Mouse (Mus musculus) olfactory bulb, adult 2 months (tissue): ENCODE data around the gene Nars2.

Source experiments
- CTCF ChIP-seq: fragments of 200-500 bp; IDR thresholded peaks from 2 replicates; pipeline ENCODE4 v1.5.1; 2012; ENCODE audit warnings: low read depth, mild to moderate bottlenecking, low read length, moderate library complexity; ENCODE audit not compliant: insufficient read depth
- POLR2A ChIP-seq: fragments of 200-500 bp; IDR thresholded peaks from 2 replicates; pipeline ENCODE4 v1.6.1; 2012; ENCODE audit warnings: mild to moderate bottlenecking, low read depth, low read length, moderate library complexity; ENCODE audit not compliant: insufficient read depth

DNA sequence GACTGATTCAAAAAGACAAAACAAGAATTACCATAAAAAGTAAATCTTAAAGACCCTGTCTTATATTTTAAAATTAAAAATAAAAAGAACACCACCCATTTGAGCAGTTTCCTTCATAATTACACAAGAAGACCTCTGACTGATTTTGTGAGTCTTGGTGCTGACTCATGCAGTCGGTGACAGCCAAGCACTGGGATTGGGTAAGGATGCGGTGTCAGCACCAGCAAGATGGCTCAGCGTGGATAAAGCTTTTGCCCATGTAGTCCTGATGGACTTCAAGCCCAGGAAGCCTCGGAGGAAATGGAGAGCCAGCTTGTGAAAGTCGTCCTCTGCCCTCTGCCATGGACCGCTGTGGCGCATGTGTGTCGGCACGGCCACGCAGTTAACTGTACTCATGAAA, 77.8 kb downstream of the Nars2 start:
- TF ChIP-seq POLR2A (no peak), CTCF (no peak)
